Mouse (Mus musculus) stomach, embryonic 14.5 days (tissue): ENCODE measurements around the gene Nav2. TPM values are rescaled to one million over a fixed set of nuclear protein-coding genes. Genes with fewer than 3 reads are reported as not detected.
A peak's percentile ranks its signal among the peaks of the same experiment; 100 is the strongest.

Experiments used
- ATAC-seq: fragments of 200-750 bp; cut with Nextera tagmentation; 2 replicates; pipeline ENCODE4 v1.8.0; 2017; ENCODE audit warnings: low read depth, moderate TSS enrichment; ENCODE audit not compliant: insufficient number of reproducible peaks, insufficient read depth, low FRiP score
- H3K27ac ChIP-seq: fragments of 300-500 bp; sonication (generic); 2 replicates; pipeline ENCODE4 v1.5.1; 2014; ENCODE audit warnings: mild to moderate bottlenecking, low read length, moderate library complexity, mixed read lengths
- H3K27me3 ChIP-seq: fragments of 300-500 bp; sonication (generic); 2 replicates; pipeline ENCODE4 v1.6.1; 2014; ENCODE audit warnings: low read length, control low read depth, mixed read lengths; ENCODE audit not compliant: control insufficient read depth, insufficient read depth
- H3K36me3 ChIP-seq: fragments of 300-500 bp; sonication (generic); 2 replicates; pipeline ENCODE4 v1.6.1; 2014; ENCODE audit warnings: mild to moderate bottlenecking, control low read depth, low read length, moderate library complexity, mixed read lengths; ENCODE audit not compliant: control insufficient read depth, insufficient read depth
- H3K4me1 ChIP-seq: fragments of 300-500 bp; sonication (generic); 2 replicates; pipeline ENCODE4 v1.6.1; 2014; ENCODE audit warnings: low read length, control low read depth, mixed read lengths; ENCODE audit not compliant: control insufficient read depth, insufficient read depth
- H3K4me2 ChIP-seq: fragments of 300-500 bp; sonication (generic); replicated peaks from 2 replicates; pipeline ENCODE4 v1.6.1; 2014; ENCODE audit warnings: low read depth, low read length, control low read depth
- H3K4me3 ChIP-seq: fragments of 300-500 bp; sonication (generic); 2 replicates; pipeline ENCODE4 v1.5.1; 2014; ENCODE audit warnings: low read depth, low read length, control low read depth
- H3K9ac ChIP-seq: fragments of 300-500 bp; sonication (generic); replicated peaks from 2 replicates; pipeline ENCODE4 v1.6.1; 2014; ENCODE audit warnings: low read depth, mild to moderate bottlenecking, control low read depth, low read length, moderate library complexity, mixed read lengths
- H3K9me3 ChIP-seq: fragments of 300-500 bp; sonication (generic); 2 replicates; pipeline ENCODE4 v1.6.1; 2016; ENCODE audit warnings: low read depth, low read length, control low read depth; ENCODE audit not compliant: control insufficient read depth
- WGBS: fragments of 180-500 bp; shearing (Covaris S2); extraction: QIAGEN DNeasy Blood & Tissue Kit; methylation state at CpG from one replicate; pipeline ENCODE4 v1.1.7; 2014; 5-methylcytosine and 5-hydroxymethylcytosine counted together
- polyA plus RNA-seq: library from polyadenylated mRNA; unstranded; fragments of >200 nt; fragmentation: Nextera tagmentation; extraction: Ambion mirVana; gene quantifications from 2 replicates; pipeline ENCODE4 v1.2.1, GENCODE M21; 2014

The Nav2 gene
- polyA plus RNA-seq, 1 experiment from 2014 or later, result 41.1 TPM

DNA sequence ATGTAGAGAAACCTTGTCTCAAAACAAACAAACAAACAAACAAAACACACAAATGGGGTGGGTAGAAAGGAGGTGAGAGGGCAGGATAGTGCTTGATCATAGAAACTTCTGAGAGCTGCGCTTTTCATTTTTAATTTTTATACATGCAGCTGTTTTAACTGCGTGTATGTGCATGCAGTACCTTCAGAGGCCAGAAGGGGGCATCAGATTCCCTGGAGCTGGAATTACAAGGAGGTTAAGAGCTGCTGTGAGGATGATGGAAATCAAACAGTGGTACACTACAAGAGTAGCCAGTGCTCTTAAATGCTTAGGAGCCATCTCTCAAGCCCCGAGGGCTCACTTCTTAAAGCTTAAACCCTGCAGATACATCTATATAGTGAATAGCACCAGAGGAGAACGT lies 584.7 kb downstream of the Nav2 start:
- H3K27ac ChIP-seq, result no peak overlapping the region
- no peak overlapping the region for H3K4me2 ChIP-seq
- H3K27me3 ChIP-seq, result no peaks in the 10 kb centered on the region
- ATAC-seq, result no peak
- H3K4me1 ChIP-seq, result peaks cover 20% of the 10 kb centered on the region
- 91% methylated on average over 4 of the region's 4 CpGs for WGBS
- H3K9me3 ChIP-seq, result no peaks in the 10 kb centered on the region
- peaks cover 5% of the 10 kb centered on the region; the same call in 1 of the 2 replicates for H3K36me3 ChIP-seq
- no peak overlapping the region for H3K4me3 ChIP-seq
- H3K9ac ChIP-seq, result no peak overlapping the region

- Histone ChIP-seq H3K4me3 (no peak overlapping the region), H3K4me2 (no peak overlapping the region), H3K9me3 (no peaks in the 10 kb centered on the region), H3K4me1 (peaks cover 20% of the 10 kb centered on the region), H3K27me3 (no peaks in the 10 kb centered on the region), H3K27ac (no peak overlapping the region), H3K9ac (no peak overlapping the region), H3K36me3 (peaks cover 8% of the 10 kb centered on the region; the same call in 1 of the 2 replicates)
- WGBS, result 84% methylated on average over 6 of the region's 6 CpGs
- no peak for ATAC-seq
These were observed 586.1 kb downstream of the Nav2 start for GRCm38 (mm10) chr7:49494654-49495053.

- H3K27me3 ChIP-seq, result no peaks in the 10 kb centered on the region
- no peak overlapping the region for H3K4me2 ChIP-seq
- peak; percentile 25; the same call in 1 of the 2 replicates for ATAC-seq
- H3K9me3 ChIP-seq, result no peaks in the 10 kb centered on the region
- H3K36me3 ChIP-seq, result peaks cover 8% of the 10 kb centered on the region; the same call in 1 of the 2 replicates
- WGBS, result 37% methylated on average over 11 of the region's 11 CpGs
- H3K4me3 ChIP-seq, result no peak overlapping the region
- H3K9ac ChIP-seq, result no peak overlapping the region
- peak overlapping the region; percentile 33; the same call in 1 of the 2 replicates for H3K27ac ChIP-seq
- peaks cover 20% of the 10 kb centered on the region for H3K4me1 ChIP-seq
These were observed 587.6 kb downstream of the Nav2 start for GRCm38 (mm10) chr7:49496111-49496510.

GRCm38 (mm10) chr7:49496766-49497425 lies 588.4 kb downstream of the Nav2 start:
- Histone ChIP-seq H3K9me3 (no peaks in the 10 kb centered on the region), H3K4me3 (no peak overlapping the region), H3K27ac (no peak overlapping the region), H3K4me2 (no peak overlapping the region), H3K27me3 (no peaks in the 10 kb centered on the region), H3K9ac (0 out of 2 replicates have a peak overlapping the region, but pooled peaks have one; percentile 3), H3K4me1 (peaks cover 20% of the 10 kb centered on the region), H3K36me3 (0 out of 2 replicates have a peak, but pooled peaks cover 6% of the 10 kb centered on the region)
- 23% methylated on average over 13 of the region's 13 CpGs for WGBS
- ATAC-seq, result peak; percentile 39

DNA sequence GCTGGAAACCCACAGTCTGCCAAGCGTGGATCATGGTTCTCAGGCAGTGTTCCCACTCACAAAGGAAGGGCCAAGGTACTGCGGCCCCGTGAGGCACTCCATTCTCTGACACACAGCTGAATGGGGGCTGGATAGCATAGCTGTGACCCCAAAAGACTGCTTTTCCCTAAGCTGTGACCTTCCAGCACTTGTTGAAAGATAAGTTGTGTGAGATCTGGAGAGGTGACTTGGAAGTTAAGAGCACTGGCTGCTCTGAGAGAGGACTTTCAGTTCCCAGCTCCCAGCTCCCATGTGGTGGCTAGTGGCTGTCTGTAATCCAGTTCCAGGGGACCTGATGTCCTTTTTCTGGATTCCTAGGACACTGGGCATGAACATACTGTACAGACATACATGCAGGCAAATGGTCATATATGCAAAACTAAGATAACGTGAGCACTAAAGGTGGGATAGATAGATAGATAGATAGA lies 588.9 kb downstream of the Nav2 start:
- H3K9me3 ChIP-seq, result no peaks in the 10 kb centered on the region
- no peak overlapping the region for H3K4me3 ChIP-seq
- H3K4me2 ChIP-seq, result no peak overlapping the region
- H3K27me3 ChIP-seq, result no peaks in the 10 kb centered on the region
- WGBS, result 74% methylated on average over 4 of the region's 4 CpGs
- no peak for ATAC-seq
- peaks cover 20% of the 10 kb centered on the region for H3K4me1 ChIP-seq
- H3K9ac ChIP-seq, result no peak overlapping the region
- H3K36me3 ChIP-seq, result 0 out of 2 replicates have a peak, but pooled peaks cover 6% of the 10 kb centered on the region
- no peak overlapping the region for H3K27ac ChIP-seq

DNA sequence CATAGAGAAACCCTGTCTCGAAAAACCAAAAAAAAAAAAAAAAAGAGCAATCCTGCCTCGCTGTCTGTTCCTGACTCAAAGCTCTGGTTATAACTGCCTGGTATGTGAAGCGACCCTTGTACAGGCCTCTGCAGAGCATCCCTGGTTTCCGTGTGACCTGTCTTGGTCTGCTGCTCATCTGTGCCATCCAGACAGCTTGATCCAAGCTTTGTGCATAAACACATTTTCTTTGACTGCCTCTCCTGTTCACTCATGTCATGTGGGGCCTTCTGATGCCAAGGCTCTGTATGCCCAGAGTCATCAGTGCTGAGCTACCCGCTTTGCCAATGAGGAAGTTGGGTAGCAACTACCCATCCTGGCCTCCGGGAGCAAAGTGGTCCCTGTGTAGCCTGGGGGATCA lies 591.1 kb downstream of the Nav2 start:
- 89% methylated on average over 6 of the region's 6 CpGs for WGBS
- no peak for ATAC-seq

GRCm38 (mm10) chr7:49500916-49501315 lies 592.4 kb downstream of the Nav2 start:
- Histone ChIP-seq H3K36me3 (0 out of 2 replicates have a peak, but pooled peaks cover 6% of the 10 kb centered on the region), H3K4me3 (no peak overlapping the region), H3K27me3 (no peaks in the 10 kb centered on the region), H3K9me3 (no peaks in the 10 kb centered on the region), H3K4me2 (no peak overlapping the region), H3K4me1 (peaks cover 29% of the 10 kb centered on the region; the same call in 1 of the 2 replicates), H3K9ac (no peak overlapping the region), H3K27ac (no peak overlapping the region)
- no peak for ATAC-seq
- WGBS, result 96% methylated on average over 5 of the region's 5 CpGs

More for the DNA sequence above, 591.1 kb downstream of the Nav2 start:
- Histone ChIP-seq H3K4me1 (peaks cover 29% of the 10 kb centered on the region), H3K4me2 (no peak overlapping the region), H3K4me3 (no peak overlapping the region), H3K27me3 (no peaks in the 10 kb centered on the region), H3K36me3 (0 out of 2 replicates have a peak, but pooled peaks cover 6% of the 10 kb centered on the region), H3K9ac (no peak overlapping the region), H3K27ac (no peak overlapping the region), H3K9me3 (no peaks in the 10 kb centered on the region)

DNA sequence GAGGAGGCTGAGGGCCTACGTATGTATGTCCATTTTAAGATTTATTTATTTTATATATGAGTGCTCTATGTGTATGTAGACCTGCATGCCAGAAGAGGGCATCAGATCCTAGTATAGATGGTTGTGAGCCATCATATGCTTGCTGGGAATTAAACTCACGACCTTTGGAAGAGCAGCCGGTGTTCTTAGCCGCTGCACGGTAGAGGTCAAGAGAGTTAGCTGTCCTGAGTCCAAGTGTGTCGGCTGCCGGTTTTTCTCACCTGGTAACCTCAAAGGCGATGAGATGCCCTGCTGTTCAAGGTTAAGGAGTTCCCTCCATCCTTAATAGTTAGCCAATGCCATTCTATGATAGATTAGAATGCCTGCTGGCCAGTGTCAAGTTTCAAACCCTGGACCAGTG lies 594.9 kb downstream of the Nav2 start:
- peaks cover 15% of the 10 kb centered on the region; the same call in 1 of the 2 replicates for H3K4me1 ChIP-seq
- WGBS, result 51% methylated on average over 8 of the region's 8 CpGs

More for the DNA sequence above, 594.9 kb downstream of the Nav2 start:
- Histone ChIP-seq H3K4me2 (no peak overlapping the region), H3K36me3 (0 out of 2 replicates have a peak, but pooled peaks cover 3% of the 10 kb centered on the region), H3K9ac (no peak overlapping the region), H3K27me3 (no peaks in the 10 kb centered on the region), H3K9me3 (no peaks in the 10 kb centered on the region), H3K27ac (no peak overlapping the region), H3K4me3 (no peak overlapping the region)
- no peak for ATAC-seq
